In genomic region chr11:32245614-32246013, GRCm38 (mm10) we compare ENCODE assay signal across 15 mouse cellular contexts. TPM values are rescaled to one million over a fixed set of nuclear protein-coding genes. Genes with fewer than 3 reads are reported as not detected.
A peak's percentile ranks its signal among the peaks of the same experiment; 100 is the strongest.
DNase-seq lines count a peak whose midpoint lies in the region; ATAC-seq lines count a peak whose summit lies in the region.
"Had no signal": no experiment of that assay in that cellular context is flagged by ENCODE, and none has a peak within 500 bp of the region (broad histone marks: within the 10 kb centered on the region; RNA-seq: fewer than 3 reads in every experiment).

No protein-coding gene starts in this region.

- no peak overlapping the region for H3K4me2 ChIP-seq in kidney, embryonic 15.5 days
- H3K4me2 ChIP-seq in liver, embryonic 12.5 days, result peak overlapping the region; percentile 57
- H3K4me2 ChIP-seq: midbrain, embryonic 12.5 days had no signal

- H3K27ac ChIP-seq in kidney, embryonic 15.5 days, result peak overlapping the region; percentile 83; the same call in 1 of the 2 replicates
- peak overlapping the region; percentile 99 for H3K27ac ChIP-seq in liver, embryonic 12.5 days

- peak; percentile 80 for ATAC-seq in kidney, embryonic 15.5 days (replicated peaks; ENCODE audit: low FRiP score)
- peak; percentile 96 for ATAC-seq in liver, embryonic 12.5 days

- H3K4me1 ChIP-seq in kidney, embryonic 15.5 days, result peaks cover 21% of the 10 kb centered on the region
- peaks cover 96% of the 10 kb centered on the region for H3K4me1 ChIP-seq in liver, embryonic 12.5 days
- H3K4me1 ChIP-seq: midbrain, embryonic 12.5 days had no signal

- 93% methylated on average over 6 of the region's 6 CpGs for WGBS in kidney, embryonic 15.5 days
- WGBS in liver, embryonic 12.5 days (ENCODE audit: insufficient replicate concordance), result 18% methylated on average over 6 of the region's 6 CpGs

- intact Hi-C loops in left cerebral cortex, postnatal 4 days (cut with DNase I), result no loop called here

- H3K27me3 ChIP-seq in kidney, embryonic 15.5 days, result no peaks in the 10 kb centered on the region
- no peaks in the 10 kb centered on the region for H3K27me3 ChIP-seq in liver, embryonic 12.5 days (replicated peaks)
- H3K27me3 ChIP-seq: midbrain, embryonic 12.5 days had no signal

- DNase-seq in kidney, postnatal 25 days, result no peak
- DNase-seq in c-Kit-positive CD71-positive TER-119-positive erythroid progenitor cells, embryonic 14.5 days (ENCODE audit: low spot score), result peak; percentile 95
- DNase-seq in spleen, postnatal 4 days (ENCODE audit: low spot score in 2 of 2), result peak; percentile 83 to 84
- no peak for DNase-seq in frontal cortex, postnatal 14 days (ENCODE audit: low spot score in 2 of 2)
- DNase-seq in left cerebral cortex, postnatal 4 days, result no peak
- no peak for DNase-seq in urinary bladder, postnatal 14 days (ENCODE audit: low spot score)
- DNase-seq: gastrocnemius, postnatal 10 days; heart, postnatal 14 days; kidney, adult 9 months; right cerebral cortex, adult 18-20 months had no signal

- H3K4me3 ChIP-seq in kidney, embryonic 15.5 days (replicated peaks), result no peak overlapping the region
- 0 out of 2 replicates have a peak overlapping the region, but pooled peaks have one; percentile 20 for H3K4me3 ChIP-seq in liver, embryonic 12.5 days
- H3K4me3 ChIP-seq: midbrain, embryonic 12.5 days had no signal

- no peak overlapping the region for H3K9ac ChIP-seq in kidney, embryonic 15.5 days
- peak overlapping the region; percentile 81 for H3K9ac ChIP-seq in liver, embryonic 12.5 days
- H3K9ac ChIP-seq: midbrain, embryonic 12.5 days had no signal

- H3K9me3 ChIP-seq in kidney, embryonic 15.5 days (replicated peaks), result no peaks in the 10 kb centered on the region
- no peaks in the 10 kb centered on the region for H3K9me3 ChIP-seq in liver, embryonic 12.5 days (replicated peaks)
- H3K9me3 ChIP-seq: midbrain, embryonic 12.5 days had no signal

- peaks cover 82% of the 10 kb centered on the region for H3K36me3 ChIP-seq in kidney, embryonic 15.5 days
- peaks cover 91% of the 10 kb centered on the region for H3K36me3 ChIP-seq in liver, embryonic 12.5 days

RNA-seq across cellular contexts. Expression of gene Mpg, which starts 19.3 kb away (rescaled TPM):
- polyA plus RNA-seq in kidney, embryonic 15.5 days (2015; fragmentation: Nextera tagmentation; extraction: Ambion mirVana), result 33.5 and 36.1 TPM in 2 replicates
- polyA plus RNA-seq in liver, embryonic 12.5 days (2016; fragmentation: Nextera tagmentation; extraction: Ambion mirVana), result 25.7 and 27.2 TPM in 2 replicates
- total RNA-seq in left cerebral cortex, postnatal 4 days (2021), result 10 to 100 TPM; 21.5 to 22.5 TPM

RNA-seq across cellular contexts. Expression of gene Nprl3, which starts 21.9 kb away (rescaled TPM):
- 38.8 and 43.9 TPM in 2 replicates for polyA plus RNA-seq in kidney, embryonic 15.5 days (2015; fragmentation: Nextera tagmentation; extraction: Ambion mirVana)
- 34.6 and 39.1 TPM in 2 replicates for polyA plus RNA-seq in liver, embryonic 12.5 days (2016; fragmentation: Nextera tagmentation; extraction: Ambion mirVana)
- total RNA-seq in left cerebral cortex, postnatal 4 days (2021), result 10 to 100 TPM; 51.0 to 57.6 TPM

RNA-seq across cellular contexts. Expression of gene Rhbdf1, which starts 23.5 kb away (rescaled TPM):
- 48.7 and 55.4 TPM in 2 replicates for polyA plus RNA-seq in kidney, embryonic 15.5 days (2015; fragmentation: Nextera tagmentation; extraction: Ambion mirVana)
- polyA plus RNA-seq in liver, embryonic 12.5 days (2016; fragmentation: Nextera tagmentation; extraction: Ambion mirVana), result 12.0 and 14.1 TPM in 2 replicates
- 10 to 100 TPM; 17.9 to 19.8 TPM for total RNA-seq in left cerebral cortex, postnatal 4 days (2021)

RNA-seq across cellular contexts. Expression of gene Hba-x, which starts 30.6 kb away (rescaled TPM):
- polyA plus RNA-seq in kidney, embryonic 15.5 days (2015; fragmentation: Nextera tagmentation; extraction: Ambion mirVana), result 36.6 and 65.3 TPM in 2 replicates
- 1,859 and 1,982 TPM in 2 replicates for polyA plus RNA-seq in liver, embryonic 12.5 days (2016; fragmentation: Nextera tagmentation; extraction: Ambion mirVana)
- not detected for total RNA-seq in left cerebral cortex, postnatal 4 days (2021)
- total RNA-seq: gastrocnemius, postnatal 10 days; heart, postnatal 14 days; layer of hippocampus, postnatal 14 days had no signal
- polyA plus RNA-seq: testis, adult 2 months had no signal

RNA-seq across cellular contexts. Expression of gene Hba-a1, which starts 37.7 kb away (rescaled TPM):
- polyA plus RNA-seq in kidney, embryonic 15.5 days (2015; fragmentation: Nextera tagmentation; extraction: Ambion mirVana), result 4,301 and 5,259 TPM in 2 replicates
- polyA plus RNA-seq in liver, embryonic 12.5 days (2016; fragmentation: Nextera tagmentation; extraction: Ambion mirVana), result 52,845 and 54,272 TPM in 2 replicates
- total RNA-seq in left cerebral cortex, postnatal 4 days (2021), result 100 to 1,000 TPM in 1 of 2 experiments, 10 to 100 TPM in 1; 42.1 to 158 TPM

Comparison
In these comparisons a context has a peak if more than half of its experiments do, and no peak if none do; other contexts are left out.
1. DNase-seq: peak in c-Kit-positive CD71-positive TER-119-positive erythroid progenitor cells, embryonic 14.5 days (single experiment) and spleen, postnatal 4 days (2 of 2); none in kidney, postnatal 25 days (0 of 2), frontal cortex, postnatal 14 days (0 of 2), left cerebral cortex, postnatal 4 days (single experiment) and urinary bladder, postnatal 14 days (single experiment).